Mouse (Mus musculus): ENCODE results near the gene Sec13.

- TF ChIP-seq POLR2AphosphoS2 (IDR thresholded peaks at IDR 0.05; ENCODE audit: insufficient read length, low read depth) (no peak), POLR2A (IDR thresholded peaks at IDR 0.05; ENCODE audit: insufficient read length, low read depth) (no peak), MYOD1 (IDR thresholded peaks at IDR 0.05; ENCODE audit: control insufficient read depth in 1 of 3, insufficient read length in 2 of 3, low read depth in 2 of 3) (no peak), SRF (IDR thresholded peaks at IDR 0.05; ENCODE audit: control insufficient read depth, insufficient read length, low read depth) (no peak), USF1 (IDR thresholded peaks at IDR 0.05; ENCODE audit: low read depth) (no peak), MAX (IDR thresholded peaks at IDR 0.05; ENCODE audit: low read depth) (no peak), E2F4 (IDR thresholded peaks at IDR 0.05; ENCODE audit: insufficient read depth) (no peak), MYOG (IDR thresholded peaks at IDR 0.05; ENCODE audit: control insufficient read depth in 1 of 3, insufficient read depth in 1 of 3, insufficient read length in 2 of 3, low read depth in 2 of 3) (no peak), TCF3 (IDR thresholded peaks at IDR 0.05; ENCODE audit: insufficient read length, low read depth) (no peak), TCF12 (IDR thresholded peaks at IDR 0.05; ENCODE audit: insufficient read depth, poor library complexity, severe bottlenecking) (no peak), CEBPB (IDR thresholded peaks at IDR 0.05; ENCODE audit: insufficient read depth, poor library complexity, severe bottlenecking) (no peak), REST (IDR thresholded peaks at IDR 0.05; ENCODE audit: insufficient read depth, insufficient read length) (no peak)
Measured at GRCm38 (mm10) chr6:113741425-113741824, 882 bp upstream of the Sec13 start.
